Mouse (Mus musculus) olfactory bulb, adult 2 months (tissue): ENCODE results near the gene L3mbtl4.

Experiments used
- CTCF ChIP-seq: fragments of 200-500 bp; IDR thresholded peaks from 2 replicates; pipeline ENCODE4 v1.5.1; 2012; ENCODE audit warnings: low read depth, mild to moderate bottlenecking, low read length, moderate library complexity; ENCODE audit not compliant: insufficient read depth
- POLR2A ChIP-seq: fragments of 200-500 bp; IDR thresholded peaks from 2 replicates; pipeline ENCODE4 v1.6.1; 2012; ENCODE audit warnings: mild to moderate bottlenecking, low read depth, low read length, moderate library complexity; ENCODE audit not compliant: insufficient read depth

GRCm38 (mm10) chr17:68273527-68273926 lies at the start of gene L3mbtl4:
- TF ChIP-seq CTCF (no peak), POLR2A (no peak)
